Mouse (Mus musculus) left cerebral cortex, adult 6 months (tissue): Measurements from ENCODE around the gene Pglyrp1. TPM values are rescaled to one million over a fixed set of nuclear protein-coding genes. Genes with fewer than 3 reads are reported as not detected.

Source experiments
- long read RNA-seq, 2 experiments: library from polyadenylated mRNA; unstranded; transcript quantifications; one replicate each; pipeline ENCODE4 v2.0.0; 2019 to 2020
- polyA plus RNA-seq: library from polyadenylated mRNA; unstranded; fragments of <200 nt; fragmentation: Nextera tagmentation; gene quantifications from 2 replicates; pipeline ENCODE4 v1.2.3, GENCODE M21; 2021

Gene Pglyrp1
- polyA plus RNA-seq = 7.8 and 8.4 TPM in 2 replicates
- long read RNA-seq, experiment 1, partial matches to known transcripts = 1 of 4 reads
- long read RNA-seq, experiment 1, other reads (novel, unspliced or antisense) = 0 of 4 reads
- long read RNA-seq, experiment 2, transcript Pglyrp1-201 (3 exons, 694 nt) = major isoform, 5 of 6 reads
- long read RNA-seq, experiment 2, partial matches to known transcripts = 1 of 6 reads
- long read RNA-seq, experiment 2, other reads (novel, unspliced or antisense) = 0 of 6 reads

GRCm38 (mm10) chr7:18871031-18871430 is at the start of gene Pglyrp1:
TSS of gene Pglyrp1 (plus strand) at chr7:18871331.

DNA sequence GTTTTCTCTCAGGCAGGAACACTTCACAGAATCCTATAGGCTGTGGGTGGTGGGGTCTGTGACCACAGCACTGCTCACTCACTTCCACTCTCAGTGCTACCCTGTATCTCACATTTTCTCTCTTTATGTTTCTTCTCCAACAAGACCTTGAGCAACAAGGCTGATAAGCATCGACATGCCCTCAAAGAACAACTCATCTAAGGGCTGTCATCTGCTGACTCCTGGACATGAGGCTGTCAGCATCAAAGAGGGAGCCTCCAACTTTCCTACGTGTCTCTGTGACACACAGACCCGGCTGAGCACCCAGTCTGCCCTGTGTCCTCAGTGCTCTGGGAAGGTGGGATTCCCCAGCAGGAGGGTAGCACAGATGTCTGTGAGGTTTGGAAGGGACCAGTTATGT is 49.6 kb upstream of the Pglyrp1 start, which contains the start of gene Psg17:
Gene Psg17, minus strand, starts transcription at position 101 of the 400 bp plus-strand sequence.

DNA sequence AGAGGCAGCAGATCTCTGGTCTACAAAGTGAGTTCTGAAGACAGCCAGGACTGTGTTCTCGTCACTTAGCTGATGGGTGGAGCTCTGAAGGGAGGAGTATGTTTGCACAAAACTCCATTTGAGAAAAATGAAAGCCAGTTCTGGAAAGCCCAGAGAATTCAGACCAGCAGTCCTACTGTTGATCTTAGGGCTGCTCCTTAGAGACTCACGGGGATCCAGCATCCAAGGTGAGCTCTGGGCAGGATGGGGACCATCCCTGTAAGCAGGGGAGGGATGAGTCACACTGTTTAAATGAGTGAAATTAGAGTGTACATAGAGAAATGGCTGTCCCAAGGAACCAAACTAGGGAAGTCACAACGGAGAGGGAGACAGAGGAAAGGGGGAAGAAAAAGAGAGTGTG is 31.3 kb upstream of the Pglyrp1 start, which contains the start of gene Mill2:
Gene Mill2, plus strand, starts transcription at position 102 of the 400 bp plus-strand sequence.

GRCm38 (mm10) chr7:18910241-18910831 is 39.2 kb downstream of the Pglyrp1 start, which contains the start of gene Ccdc61:
TSS of gene Ccdc61 (minus strand) at chr7:18910415.

DNA sequence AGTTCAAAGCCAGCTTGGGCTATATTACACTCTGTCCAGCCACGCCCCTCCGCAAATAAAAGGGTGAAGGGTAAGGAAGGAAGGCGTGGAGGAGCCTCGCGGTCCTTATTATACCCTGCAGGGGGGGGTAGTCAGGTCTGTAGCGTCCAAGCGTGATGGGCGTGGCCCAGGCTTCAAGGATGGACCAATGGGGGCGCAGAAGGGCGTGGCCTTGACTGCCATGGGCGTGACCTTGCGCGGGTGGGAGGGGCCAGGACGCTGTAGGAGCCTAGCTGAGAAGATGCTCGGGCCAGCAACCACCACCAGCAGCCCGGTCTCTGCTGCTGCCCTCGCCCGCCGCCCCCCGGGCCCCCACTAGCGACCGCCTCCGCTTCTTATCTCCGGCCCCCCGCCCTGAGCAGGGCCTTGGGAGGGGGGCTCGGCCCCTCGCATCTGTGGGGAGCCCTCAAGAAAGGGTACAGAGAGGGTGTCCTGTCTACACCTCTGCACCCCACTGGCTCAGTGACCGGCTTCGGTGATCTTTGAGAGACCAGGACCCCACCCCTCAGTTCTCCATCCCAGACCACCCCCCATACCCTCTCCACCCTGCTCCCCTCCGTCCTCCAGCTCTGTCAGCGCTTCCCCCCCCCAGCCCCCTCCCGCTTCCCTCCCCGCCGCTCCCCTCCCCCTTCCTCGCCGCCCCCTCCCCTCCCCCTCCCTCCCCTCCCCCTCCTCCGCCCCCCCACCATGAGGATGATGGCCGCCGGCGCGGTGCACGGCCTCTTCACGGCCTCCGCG is 54.2 kb downstream of the Pglyrp1 start, which contains the start of gene Nova2:
Gene Nova2, plus strand, starts transcription at position 727 of the 777 bp plus-strand sequence.

Other genes with a start within 250 kb of the Pglyrp1 start
- not detected in 2 replicates for gene Psg21, start 214.6 kb upstream of the Pglyrp1 start, polyA plus RNA-seq
- not detected in 2 replicates for gene Psg20, start 185.1 kb upstream of the Pglyrp1 start, polyA plus RNA-seq
- gene Psg22, start 153.2 kb upstream of the Pglyrp1 start, polyA plus RNA-seq = not detected in 2 replicates
- gene Psg19, start 72.8 kb upstream of the Pglyrp1 start, polyA plus RNA-seq = not detected in 2 replicates
- gene Psg17, start 49.7 kb upstream of the Pglyrp1 start, polyA plus RNA-seq = not detected in 2 replicates
- gene Mill2, start 31.4 kb upstream of the Pglyrp1 start, polyA plus RNA-seq = 0.63 and 0.66 TPM in 2 replicates
- 15.8 and 16.5 TPM in 2 replicates for gene Ccdc61, start 39.1 kb downstream of the Pglyrp1 start, polyA plus RNA-seq
- 3.8 and 5.4 TPM in 2 replicates for gene Nova2, start 54.6 kb downstream of the Pglyrp1 start, polyA plus RNA-seq
- not detected in 2 replicates for gene Nanos2, start 116.1 kb downstream of the Pglyrp1 start, polyA plus RNA-seq
- 5.9 and 13.0 TPM in 2 replicates for gene Mypop, start 119.9 kb downstream of the Pglyrp1 start, polyA plus RNA-seq
- 4.8 and 14.9 TPM in 2 replicates for gene Irf2bp1, start 132.7 kb downstream of the Pglyrp1 start, polyA plus RNA-seq
- not detected in 2 replicates for gene Foxa3, start 152.2 kb downstream of the Pglyrp1 start, polyA plus RNA-seq
- gene Sympk, start 153.0 kb downstream of the Pglyrp1 start, polyA plus RNA-seq = 20.1 and 45.0 TPM in 2 replicates
- gene Rsph6a, start 183.4 kb downstream of the Pglyrp1 start, polyA plus RNA-seq = 0.18 and 0.29 TPM in 2 replicates
- 25.7 and 29.1 TPM in 2 replicates for gene Dmwd, start 204.9 kb downstream of the Pglyrp1 start, polyA plus RNA-seq
- 1.9 and 2.4 TPM in 2 replicates for gene Dmpk, start 212.5 kb downstream of the Pglyrp1 start, polyA plus RNA-seq
- 0.27 and 0.61 TPM in 2 replicates for gene Six5, start 223.3 kb downstream of the Pglyrp1 start, polyA plus RNA-seq
- gene Gm4969, start 247.0 kb downstream of the Pglyrp1 start, polyA plus RNA-seq = 0.13 and 0.16 TPM in 2 replicates
- gene Fbxo46, start 248.5 kb downstream of the Pglyrp1 start, polyA plus RNA-seq = 6.4 and 7.1 TPM in 2 replicates